Mouse (Mus musculus) heart, embryonic 14.5 days (tissue): ENCODE data around the gene Ddx46. TPM values are rescaled to one million over a fixed set of nuclear protein-coding genes. Genes with fewer than 3 reads are reported as not detected.
A peak's percentile ranks its signal among the peaks of the same experiment; 100 is the strongest.
"Not testable (repeated sequence)": the region's sequence is repeated elsewhere in the genome, so short reads cannot be mapped to it uniquely, and the experiment has no call there.

Source experiments
- ATAC-seq: fragments of 200-750 bp; cut with Nextera tagmentation; 2 replicates; pipeline ENCODE4 v1.8.0; 2017; ENCODE audit warnings: low read depth, moderate TSS enrichment; ENCODE audit not compliant: insufficient number of reproducible peaks, insufficient read depth, low FRiP score
- H3K27ac ChIP-seq, 2 experiments: fragments of 200-500 bp in 1 of 2; fragments of 300-500 bp in 1 of 2; sonication (generic) in 1 of 2; replicated peaks in 1 of 2; 2 replicates each; pipeline ENCODE4 v1.5.1; 2012 to 2014; ENCODE audit warnings: low read depth in 2 of 2, low read length in 2 of 2, control low read depth in 1 of 2, mild to moderate bottlenecking in 1 of 2, mixed read lengths in 1 of 2; ENCODE audit not compliant: control insufficient read depth in 1 of 2, insufficient read depth in 1 of 2
- H3K27me3 ChIP-seq: fragments of 300-500 bp; sonication (generic); 2 replicates; pipeline ENCODE4 v1.6.1; 2014; ENCODE audit warnings: mild to moderate bottlenecking, low read length, control low read depth; ENCODE audit not compliant: control insufficient read depth, insufficient read depth
- H3K36me3 ChIP-seq: fragments of 300-500 bp; sonication (generic); 2 replicates; pipeline ENCODE4 v1.6.1; 2014; ENCODE audit warnings: mild to moderate bottlenecking, control low read depth, low read length, mixed read lengths; ENCODE audit not compliant: control insufficient read depth, insufficient read depth
- H3K4me1 ChIP-seq, 2 experiments: fragments of 200-500 bp in 1 of 2; fragments of 300-500 bp in 1 of 2; sonication (generic) in 1 of 2; 2 replicates each; pipeline ENCODE4 v1.6.1; 2012 to 2014; ENCODE audit warnings: low read length in 2 of 2, control low read depth in 1 of 2, mixed read lengths in 1 of 2; ENCODE audit not compliant: control insufficient read depth in 2 of 2, insufficient read depth in 2 of 2
- H3K4me2 ChIP-seq: fragments of 300-500 bp; sonication (generic); 2 replicates; pipeline ENCODE4 v1.6.1; 2014; ENCODE audit warnings: mild to moderate bottlenecking, low read length
- H3K4me3 ChIP-seq, 2 experiments: fragments of 200-500 bp in 1 of 2; fragments of 300-500 bp in 1 of 2; sonication (generic) in 1 of 2; 2 replicates each; pipeline ENCODE4 v1.5.1; 2012 to 2014; ENCODE audit warnings: low read length in 2 of 2, mild to moderate bottlenecking in 2 of 2, control low read depth in 1 of 2, low read depth in 1 of 2, moderate library complexity in 1 of 2; ENCODE audit not compliant: control insufficient read depth in 1 of 2, insufficient read depth in 1 of 2
- H3K9ac ChIP-seq: fragments of 300-500 bp; sonication (generic); 2 replicates; pipeline ENCODE4 v1.6.1; 2014; ENCODE audit warnings: mild to moderate bottlenecking, low read length
- H3K9me3 ChIP-seq: fragments of 300-500 bp; sonication (generic); 2 replicates; pipeline ENCODE4 v1.6.1; 2016; ENCODE audit warnings: low read length, control low read depth; ENCODE audit not compliant: control insufficient read depth
- WGBS: fragments of 180-500 bp; shearing (Covaris S2); extraction: QIAGEN DNeasy Blood & Tissue Kit; methylation state at CpG from one replicate; pipeline ENCODE4 v1.1.7; 2014; 5-methylcytosine and 5-hydroxymethylcytosine counted together
- polyA plus RNA-seq: library from polyadenylated mRNA; unstranded; fragments of >200 nt; fragmentation: Nextera tagmentation; extraction: Ambion mirVana; gene quantifications from 2 replicates; pipeline ENCODE4 v1.2.1, GENCODE M21; 2014

The Ddx46 gene
- polyA plus RNA-seq, 1 experiment from 2014 or later, result 22.0 TPM

- Histone ChIP-seq H3K36me3 (no peaks in the 10 kb centered on the region), H3K27ac (no peak overlapping the region), H3K9me3 (no peaks in the 10 kb centered on the region), H3K4me3 (no peak overlapping the region), H3K27me3 (no peaks in the 10 kb centered on the region), H3K9ac (no peak overlapping the region), H3K4me1 (peaks cover 3 to 9% of the 10 kb centered on the region in 2 experiments; a peak in 3 of 4 replicates), H3K4me2 (no peak overlapping the region)
- 78% methylated on average over 4 of the region's 4 CpGs for WGBS
- ATAC-seq, result no peak
These were observed 15.5 kb upstream of the Ddx46 start for GRCm38 (mm10) chr13:55619328-55619727.

GRCm38 (mm10) chr13:55620275-55620674 lies 14.6 kb upstream of the Ddx46 start:
- no peak for ATAC-seq
- Histone ChIP-seq H3K9ac (no peak overlapping the region), H3K4me2 (no peak overlapping the region), H3K4me1 (peaks cover 3 to 13% of the 10 kb centered on the region in 2 experiments; a peak in 3 of 4 replicates), H3K9me3 (no peaks in the 10 kb centered on the region), H3K27me3 (no peaks in the 10 kb centered on the region), H3K27ac (no peak overlapping the region), H3K4me3 (no peak overlapping the region), H3K36me3 (peaks cover 7% of the 10 kb centered on the region)
- WGBS, result 78% methylated on average over 2 of the region's 2 CpGs

- ATAC-seq, H3K9me3 ChIP-seq, H3K27me3 ChIP-seq: not testable (repeated sequence)
- Histone ChIP-seq H3K4me1 (peaks cover 3 to 13% of the 10 kb centered on the region in 2 experiments; a peak in 3 of 4 replicates), H3K9ac (peak overlapping the region; percentile 88), H3K27ac (peak overlapping the region; percentile 82 to 84), H3K36me3 (peaks cover 22% of the 10 kb centered on the region), H3K4me3 (peak overlapping the region; percentile 70 to 93), H3K4me2 (peak overlapping the region; percentile 93)
- 16% methylated on average over 20 of the region's 20 CpGs for whole genome bisulfite sequencing
These were observed 12.6 kb upstream of the Ddx46 start for GRCm38 (mm10) chr13:55622156-55622648.

DNA sequence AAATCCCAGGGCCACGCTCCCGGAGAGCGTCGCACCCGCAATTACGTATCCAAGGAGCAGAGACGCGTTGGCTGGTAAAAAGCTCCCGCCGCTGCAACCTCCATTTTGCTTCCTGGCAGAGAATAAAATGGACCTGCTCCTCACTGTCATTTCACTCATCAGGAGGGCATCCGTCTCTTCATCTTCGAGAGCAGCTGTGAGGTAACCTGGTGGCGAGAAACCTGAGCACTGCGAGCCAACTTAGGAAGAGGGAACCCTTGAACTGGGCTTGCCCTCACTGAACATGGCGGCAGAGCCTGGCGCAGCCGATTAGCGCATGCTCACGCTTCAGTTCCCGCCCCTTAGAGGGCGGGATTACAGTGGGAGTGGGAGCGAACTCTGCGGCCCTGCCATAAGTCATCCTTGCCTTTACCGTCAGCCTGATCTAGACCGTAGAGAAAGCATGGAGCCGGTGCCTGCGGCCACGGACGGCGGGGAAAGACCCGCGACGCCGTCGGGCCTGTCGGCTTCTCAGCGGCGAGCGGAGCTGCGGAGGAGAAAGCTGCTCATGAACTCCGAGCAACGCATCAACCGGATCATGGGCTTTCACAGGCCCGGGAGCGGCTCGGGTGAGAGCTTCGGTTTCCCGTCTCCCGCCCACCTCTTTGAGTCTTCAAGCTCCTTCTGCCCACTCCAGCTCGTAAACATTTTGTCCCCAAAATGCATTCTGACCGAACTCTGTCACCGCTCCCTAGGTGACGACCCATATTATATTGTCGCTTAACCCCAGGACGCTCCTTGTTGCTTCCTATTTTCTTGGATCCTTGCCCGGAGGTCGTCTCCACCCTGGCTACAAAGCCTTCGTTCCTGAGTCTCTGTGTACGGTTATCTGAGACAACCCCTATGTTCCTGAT lies 11.9 kb upstream of the Ddx46 start, which contains the start of gene Caml:
Caml (plus strand) TSS at position 357 of the 893 bp plus-strand sequence.
- ATAC-seq, result peak; percentile 92
- Histone ChIP-seq H3K27me3 (no peaks in the 10 kb centered on the region), H3K36me3 (peaks cover 26% of the 10 kb centered on the region), H3K9me3 (no peaks in the 10 kb centered on the region), H3K4me1 (peaks cover 3 to 13% of the 10 kb centered on the region in 2 experiments; a peak in 3 of 4 replicates), H3K9ac (peak within 1 kb of the TSS; percentile 88), H3K4me3 (peak within 1 kb of the TSS; percentile 70 to 93), H3K4me2 (peak within 1 kb of the TSS; percentile 93), H3K27ac (peak within 1 kb of the TSS; percentile 82 to 84)
- WGBS, result under 1% methylated on average over 59 of the region's 59 CpGs

DNA sequence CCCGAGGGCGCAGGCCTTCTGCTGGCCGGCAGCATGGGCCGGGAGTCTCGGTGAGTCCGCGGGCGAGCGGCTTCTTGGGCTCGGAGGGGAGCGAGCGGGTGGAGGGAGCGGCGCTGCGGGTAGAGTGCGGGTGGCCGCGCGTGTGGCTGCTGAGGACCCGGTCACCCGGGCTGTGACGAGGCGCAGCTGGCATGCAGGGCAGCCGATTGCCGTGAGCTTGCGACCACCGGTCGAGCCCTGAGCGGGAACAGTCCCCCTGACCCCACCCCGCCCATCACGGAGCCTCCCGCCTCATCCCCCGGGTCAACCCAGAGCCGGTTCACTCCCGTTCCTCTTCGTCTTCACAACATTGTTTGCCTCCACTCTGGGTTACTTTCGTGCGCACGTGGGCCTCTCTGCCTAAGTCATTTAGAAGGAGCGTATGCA lies 332 bp downstream of the Ddx46 start:
- Histone ChIP-seq H3K4me1 (peaks cover 0 to 11% of the 10 kb centered on the region in 2 experiments; a peak in 2 of 4 replicates), H3K27me3 (no peaks in the 10 kb centered on the region), H3K9ac (peak overlapping the region; percentile 93), H3K4me2 (peak overlapping the region; percentile 90), H3K36me3 (peaks cover 63% of the 10 kb centered on the region), H3K9me3 (no peaks in the 10 kb centered on the region), H3K4me3 (peak overlapping the region; percentile 98 to 99), H3K27ac (no peak overlapping the region; a peak in 1 of 4 replicates)
- WGBS, result under 1% methylated on average over 40 of the region's 40 CpGs
- no peak for ATAC-seq

DNA sequence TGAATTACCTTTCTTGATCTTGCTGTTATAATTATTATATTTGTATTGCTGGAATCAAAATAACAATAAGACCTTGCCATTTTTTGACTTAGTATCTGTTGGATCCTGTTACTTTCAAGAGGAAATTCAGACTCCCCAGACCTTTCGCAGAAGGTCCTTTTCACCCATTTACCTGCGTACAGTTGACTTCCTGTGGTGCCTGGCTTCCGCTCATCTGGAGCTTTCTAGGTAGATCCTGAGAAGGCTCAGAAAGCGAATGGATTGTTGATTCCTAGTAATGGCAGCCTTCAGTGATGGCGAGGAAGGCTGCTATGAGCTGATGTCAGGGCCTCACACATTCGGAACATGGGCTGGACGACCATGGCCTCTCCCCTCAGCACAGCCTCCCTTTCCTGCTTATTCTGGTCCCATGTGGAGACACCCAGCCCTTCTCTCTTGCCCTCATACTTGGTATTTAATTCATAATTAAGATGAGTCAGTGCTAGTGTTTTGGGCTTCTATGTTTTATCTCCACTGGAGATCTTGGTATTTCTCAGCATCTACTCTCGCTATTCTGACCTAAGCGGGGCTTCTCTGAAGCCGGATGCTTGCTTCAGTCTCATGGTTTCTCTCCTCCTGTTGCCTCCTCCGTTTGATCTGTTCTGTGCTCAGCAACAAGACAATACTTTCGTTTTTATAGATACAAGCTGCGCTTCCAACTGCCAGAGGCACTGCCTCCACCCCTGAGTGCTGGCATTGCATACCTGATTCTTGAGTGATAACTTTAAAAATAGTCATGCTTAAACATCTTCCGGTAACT lies 1.6 kb downstream of the Ddx46 start:
- Histone ChIP-seq H3K36me3 (peaks cover 59% of the 10 kb centered on the region), H3K27me3 (no peaks in the 10 kb centered on the region), H3K27ac (no peak overlapping the region), H3K4me2 (peak overlapping the region; percentile 90; the same call in 1 of the 2 replicates), H3K4me1 (peaks cover 0 to 11% of the 10 kb centered on the region in 2 experiments; a peak in 2 of 4 replicates), H3K9me3 (no peaks in the 10 kb centered on the region), H3K4me3 (peak overlapping the region in 1 of 2 experiments; percentile 98; a peak in 1 of 4 replicates), H3K9ac (no peak overlapping the region)
- ATAC-seq, result no peak
- 89% methylated on average over 14 of the region's 14 CpGs for WGBS

DNA sequence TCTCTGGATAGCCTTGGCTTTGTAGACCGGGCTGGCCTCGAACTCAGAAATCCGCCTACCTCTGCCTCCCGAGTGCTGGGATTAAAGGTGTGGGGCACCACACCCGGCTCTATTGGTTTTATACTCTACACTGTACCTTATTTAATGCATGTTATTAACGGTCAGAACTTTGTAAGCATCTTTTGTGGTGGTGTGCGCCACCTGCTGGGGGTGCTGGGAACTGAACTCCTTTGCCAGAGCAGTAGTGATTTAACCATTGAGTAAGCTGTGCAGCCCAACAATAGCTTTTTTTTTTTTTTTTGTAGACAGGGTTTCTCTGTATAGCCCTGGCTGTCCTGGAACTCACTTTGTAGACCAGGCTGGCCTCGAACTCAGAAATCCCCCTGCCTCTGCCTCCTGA lies 5.7 kb downstream of the Ddx46 start:
- not testable (repeated sequence) for ATAC-seq, H3K9me3 ChIP-seq, H3K4me1 ChIP-seq, H3K4me2 ChIP-seq, H3K27ac ChIP-seq, H3K4me3 ChIP-seq, H3K9ac ChIP-seq, H3K27me3 ChIP-seq
- WGBS, result 41% methylated on average over 8 of the region's 8 CpGs
- peaks cover 59% of the 10 kb centered on the region for H3K36me3 ChIP-seq
